Mouse (Mus musculus) small intestine, adult 2 months (tissue): ENCODE measurements around the gene Atg10. TPM values are rescaled to one million over a fixed set of nuclear protein-coding genes. Genes with fewer than 3 reads are reported as not detected.
A peak's percentile ranks its signal among the peaks of the same experiment; 100 is the strongest.
"Not testable (repeated sequence)": the region's sequence is repeated elsewhere in the genome, so short reads cannot be mapped to it uniquely, and the experiment has no call there.

Experiments
- H3K27ac ChIP-seq: fragments of 200-500 bp; 2 replicates; pipeline ENCODE4 v1.5.1; 2012; ENCODE audit warnings: low read depth, low read length, control low read depth, inconsistent platforms; ENCODE audit not compliant: insufficient read depth
- H3K27me3 ChIP-seq: fragments of 200-500 bp; 2 replicates; pipeline ENCODE4 v1.6.1; 2012; ENCODE audit warnings: mild to moderate bottlenecking, moderate library complexity, low read length, inconsistent platforms; ENCODE audit not compliant: control insufficient read depth, insufficient read depth
- H3K36me3 ChIP-seq: fragments of 200-500 bp; 2 replicates; pipeline ENCODE4 v1.6.1; 2012; ENCODE audit warnings: mild to moderate bottlenecking, low read length, control low read depth, inconsistent platforms; ENCODE audit not compliant: control insufficient read depth, insufficient read depth
- H3K4me1 ChIP-seq: fragments of 200-500 bp; 2 replicates; pipeline ENCODE4 v1.6.1; 2012; ENCODE audit warnings: low read length, inconsistent platforms, mixed read lengths; ENCODE audit not compliant: control insufficient read depth, insufficient read depth, insufficient read length
- H3K4me3 ChIP-seq: fragments of 200-500 bp; 2 replicates; pipeline ENCODE4 v1.5.1; 2012; ENCODE audit warnings: low read depth, mild to moderate bottlenecking, control low read depth, inconsistent platforms, low read length, moderate library complexity
- CTCF ChIP-seq: fragments of 200-500 bp; IDR thresholded peaks from 2 replicates; pipeline ENCODE4 v1.5.1; 2012; ENCODE audit warnings: low read depth, mild to moderate bottlenecking, control low read depth, inconsistent platforms, low read length, moderate library complexity, mixed read lengths; ENCODE audit not compliant: insufficient replicate concordance, insufficient read length; ENCODE audit errors: extremely low read depth
- POLR2A ChIP-seq: fragments of 200-500 bp; IDR thresholded peaks from 2 replicates; pipeline ENCODE4 v1.6.1; 2012; ENCODE audit warnings: low read depth, mild to moderate bottlenecking, control low read depth, inconsistent platforms, low read length, moderate library complexity
- WGBS: fragments of 180-500 bp; shearing (Covaris S2); methylation state at CpG from one replicate; pipeline ENCODE4 v1.1.7; 2018; 5-methylcytosine and 5-hydroxymethylcytosine counted together
- polyA plus RNA-seq: library from polyadenylated mRNA; depleted of rRNA; stranded (reverse); fragments of >200 nt; gene quantifications from 2 replicates; pipeline ENCODE4 v1.2.3, GENCODE M21; 2012; rRNA removed

The Atg10 gene
- 0.15 and 0.16 TPM in 2 replicates for polyA plus RNA-seq

GRCm38 (mm10) chr13:91223587-91224437, at the start of gene Atg10:
Gene Atg10, minus strand, starts transcription at chr13:91223968.
- Histone ChIP-seq H3K27me3 (no peaks in the 10 kb centered on the region), H3K27ac (peak within 1 kb of the TSS; percentile 89), H3K36me3 (no peaks in the 10 kb centered on the region), H3K4me3 (peak within 1 kb of the TSS; percentile 88), H3K4me1 (no peaks in the 10 kb centered on the region; the same call in 1 of the 2 replicates)
- WGBS, result 1% methylated on average over 55 of the region's 55 CpGs
- peak; percentile 84 for TF ChIP-seq POLR2A
- no peak for TF ChIP-seq CTCF

DNA sequence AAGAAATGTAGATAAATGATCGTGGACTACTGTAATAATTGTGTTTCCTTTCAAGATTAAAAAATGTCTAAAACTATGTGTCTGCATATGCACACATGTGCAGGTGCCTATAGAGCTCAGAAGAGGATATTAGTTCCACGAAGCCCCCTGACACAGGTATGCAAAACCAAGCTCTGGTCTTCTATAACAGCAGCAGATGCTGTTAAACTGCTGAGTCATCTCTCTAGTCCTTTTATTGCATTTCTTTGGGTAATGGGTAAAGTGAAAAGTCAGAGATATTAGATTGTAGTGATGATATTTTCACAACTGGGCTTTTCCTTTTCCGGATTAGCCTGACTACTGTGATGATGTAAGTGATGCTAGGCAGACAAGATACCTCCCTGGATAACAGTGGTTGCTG, 28.6 kb upstream of the Atg10 start:
- no peaks in the 10 kb centered on the region for H3K27me3 ChIP-seq
- TF ChIP-seq CTCF (no peak), POLR2A (no peak)
- WGBS, result 76% methylated on average over 3 of the region's 3 CpGs

GRCm38 (mm10) chr13:91251636-91252035, 27.9 kb upstream of the Atg10 start:
- TF ChIP-seq POLR2A, result no peak
- TF ChIP-seq CTCF, result no peak
- H3K27me3 ChIP-seq, result no peaks in the 10 kb centered on the region
- 95% methylated on average over 1 of the region's 1 CpGs for WGBS
- no peak overlapping the region for H3K27ac ChIP-seq
- no peaks in the 10 kb centered on the region for H3K4me1 ChIP-seq
- no peaks in the 10 kb centered on the region for H3K36me3 ChIP-seq
- no peak overlapping the region for H3K4me3 ChIP-seq

More for the DNA sequence above, 28.6 kb upstream of the Atg10 start:
- H3K4me3 ChIP-seq, result no peak overlapping the region
- no peaks in the 10 kb centered on the region for H3K36me3 ChIP-seq
- no peaks in the 10 kb centered on the region for H3K4me1 ChIP-seq
- H3K27ac ChIP-seq, result no peak overlapping the region

- not testable (repeated sequence) for H3K27me3 ChIP-seq, H3K36me3 ChIP-seq, H3K4me1 ChIP-seq, H3K27ac ChIP-seq, H3K4me3 ChIP-seq
- 95% methylated on average over 2 of the region's 2 CpGs for WGBS
These were observed 26.3 kb upstream of the Atg10 start for GRCm38 (mm10) chr13:91250050-91250449.

DNA sequence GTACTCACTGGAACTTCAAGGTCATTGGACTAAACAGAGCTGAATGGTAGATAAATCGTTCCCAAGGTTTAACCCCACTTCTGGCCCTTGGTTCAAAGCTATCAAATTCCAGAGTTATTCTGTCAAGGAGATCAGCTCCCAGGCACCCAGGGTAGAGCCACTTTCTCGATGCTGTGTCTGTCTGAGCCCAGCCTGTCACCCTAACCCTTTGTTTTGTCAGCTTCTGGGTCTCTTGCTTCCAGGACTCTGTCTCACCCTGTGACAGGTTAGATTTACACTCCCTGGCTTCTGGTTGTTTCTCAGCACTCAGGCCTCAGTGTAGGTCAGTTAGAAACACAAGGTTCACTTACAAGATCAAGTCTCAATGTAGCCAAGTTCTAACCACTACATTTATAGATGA, 22.7 kb upstream of the Atg10 start:
- WGBS, result 79% methylated on average over 2 of the region's 2 CpGs
- H3K36me3 ChIP-seq, result no peaks in the 10 kb centered on the region
- no peaks in the 10 kb centered on the region for H3K27me3 ChIP-seq
- TF ChIP-seq CTCF, result no peak
- TF ChIP-seq POLR2A, result no peak
- H3K4me1 ChIP-seq, result no peaks in the 10 kb centered on the region
- H3K27ac ChIP-seq, result no peak overlapping the region
- H3K4me3 ChIP-seq, result no peak overlapping the region

- no peaks in the 10 kb centered on the region for H3K27me3 ChIP-seq
- H3K36me3 ChIP-seq, result no peaks in the 10 kb centered on the region
- no peak overlapping the region for H3K4me3 ChIP-seq
- H3K4me1 ChIP-seq, result no peaks in the 10 kb centered on the region
- no peak overlapping the region for H3K27ac ChIP-seq
- 81% methylated on average over 3 of the region's 3 CpGs for WGBS
- no peak for TF ChIP-seq POLR2A
- no peak for TF ChIP-seq CTCF
These were observed 14.2 kb upstream of the Atg10 start for GRCm38 (mm10) chr13:91237976-91238375.

DNA sequence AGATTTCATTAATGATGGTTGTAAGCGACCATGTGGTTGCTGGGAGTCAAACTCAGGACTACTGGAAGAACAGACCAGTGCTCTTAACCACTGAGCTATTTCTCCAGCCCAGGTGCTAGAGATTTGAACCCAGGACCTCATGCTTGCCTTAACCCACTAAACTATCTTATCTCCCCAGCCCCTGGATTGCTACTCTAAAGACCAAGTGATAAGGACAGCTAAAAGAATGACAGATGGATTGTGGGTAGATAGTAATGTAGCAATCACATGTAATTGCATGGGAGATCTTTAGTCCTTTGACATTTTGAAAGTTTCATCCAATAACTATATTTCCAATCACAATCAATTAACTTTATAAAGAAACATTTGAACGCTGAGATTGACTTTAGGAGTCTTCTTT, 13.1 kb upstream of the Atg10 start:
- H3K4me3 ChIP-seq, result no peak overlapping the region
- no peak overlapping the region for H3K27ac ChIP-seq
- H3K27me3 ChIP-seq, result no peaks in the 10 kb centered on the region
- no peaks in the 10 kb centered on the region for H3K36me3 ChIP-seq
- 69% methylated on average over 2 of the region's 2 CpGs for WGBS
- TF ChIP-seq POLR2A (no peak), CTCF (no peak)
- H3K4me1 ChIP-seq, result no peaks in the 10 kb centered on the region
